Mouse (Mus musculus): ENCODE results near the gene Il10ra.

DNA sequence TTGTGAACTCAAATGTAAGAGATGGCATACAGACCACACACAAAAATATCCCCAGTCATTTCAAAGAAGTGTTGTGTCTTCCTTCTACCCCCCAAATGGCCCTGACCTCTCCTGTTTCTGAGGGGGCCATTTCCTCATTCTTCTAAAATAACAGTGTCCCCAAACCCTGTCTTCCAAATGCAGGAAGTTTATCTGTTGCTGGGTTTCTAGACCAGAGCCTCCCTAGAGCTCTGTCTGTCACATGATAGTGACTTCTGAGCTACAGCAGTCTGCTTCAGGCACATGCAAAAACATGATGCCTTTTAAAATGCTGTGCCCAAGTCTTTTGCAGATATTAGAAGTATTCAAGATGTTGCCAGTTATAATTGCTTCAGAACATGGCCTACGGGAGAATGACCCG, 5.7 kb upstream of the Il10ra start:
- no peak for TF ChIP-seq POLR2A (IDR thresholded peaks at IDR 0.05; ENCODE audit: insufficient read length, low read depth)
- no peak for TF ChIP-seq MAX (IDR thresholded peaks at IDR 0.05; ENCODE audit: low read depth)

All from myocyte (in vitro differentiated cells).